Mouse (Mus musculus) G1E (cell line): ENCODE data around the gene Cope. TPM values are rescaled to one million over a fixed set of nuclear protein-coding genes. Genes with fewer than 3 reads are reported as not detected.

ENCODE experiments used
- ATAC-seq: 2 replicates; pipeline ENCODE4 v1.8.0; 2016; ENCODE audit warnings: mild to moderate bottlenecking; ENCODE audit not compliant: insufficient number of reproducible peaks, poor library complexity, low FRiP score, severe bottlenecking; ENCODE audit errors: extremely low read depth
- DNase-seq: peaks from one replicate; pipeline ENCODE4 v3.0.0; 2012; ENCODE audit warnings: low spot score
- H3K27me3 ChIP-seq: 2 replicates; pipeline ENCODE4 v1.6.1; 2012; ENCODE audit warnings: mild to moderate bottlenecking, low read length, inconsistent platforms; ENCODE audit not compliant: insufficient read depth
- H3K36me3 ChIP-seq: replicated peaks from 2 replicates; pipeline ENCODE3; 2012; ENCODE audit warnings: mild to moderate bottlenecking, inconsistent platforms
- H3K4me1 ChIP-seq: 2 replicates; pipeline ENCODE4 v1.6.1; 2012; ENCODE audit warnings: low read depth, low read length, inconsistent platforms, mixed read lengths; ENCODE audit not compliant: insufficient read depth
- H3K4me3 ChIP-seq: 2 replicates; pipeline ENCODE4 v1.5.1; 2012; ENCODE audit warnings: low read depth, mild to moderate bottlenecking, inconsistent platforms, low read length, moderate library complexity, mixed read lengths
- H3K9me3 ChIP-seq: replicated peaks from 2 replicates; pipeline ENCODE4 v1.6.1; 2012; ENCODE audit warnings: inconsistent platforms
- CTCF ChIP-seq: IDR thresholded peaks from 2 replicates; pipeline ENCODE4 v1.5.1; 2012; ENCODE audit warnings: low read depth, low read length, inconsistent platforms, mixed read lengths
- GATA1 ChIP-seq: IDR thresholded peaks from 2 replicates; pipeline ENCODE4 v1.6.1; 2012; ENCODE audit warnings: borderline replicate concordance, low read length, inconsistent platforms, mixed read lengths
- GATA2 ChIP-seq: IDR thresholded peaks from 2 replicates; pipeline ENCODE4 v1.6.1; 2012; ENCODE audit warnings: low read depth, low read length, inconsistent platforms, borderline replicate concordance
- POLR2AphosphoS5 ChIP-seq: IDR thresholded peaks from 2 replicates; pipeline ENCODE4 v1.6.1; 2012; ENCODE audit warnings: low read depth, low read length, inconsistent platforms; ENCODE audit not compliant: insufficient replicate concordance
- TAL1 ChIP-seq: conservative IDR thresholded peaks from 2 replicates; pipeline ENCODE4 v1.6.1; 2012; ENCODE audit warnings: low read depth, low read length, inconsistent platforms, mixed read lengths
- polyA plus RNA-seq: library from polyadenylated mRNA; stranded (reverse); fragments of >175 nt; gene quantifications from 2 replicates; pipeline ENCODE4 v1.2.3, GENCODE M21; 2012
- total RNA-seq, 2 experiments: library from RNA; stranded (forward) in 1 of 2; stranded (reverse) in 1 of 2; fragments of 200-1000 nt in 1 of 2; fragments of >200 nt in 1 of 2; fragmentation: Nextera tagmentation in 1 of 2; gene quantifications; 2 replicates each; pipeline ENCODE4 v1.2.3; 2014 to 2017

Cope gene
- total RNA-seq (2014; fragmentation: Nextera tagmentation) (147 and 152 TPM in 2 replicates), total RNA-seq (2017) (78.3 and 96.7 TPM in 2 replicates), polyA plus RNA-seq (346 and 358 TPM in 2 replicates)

DNA sequence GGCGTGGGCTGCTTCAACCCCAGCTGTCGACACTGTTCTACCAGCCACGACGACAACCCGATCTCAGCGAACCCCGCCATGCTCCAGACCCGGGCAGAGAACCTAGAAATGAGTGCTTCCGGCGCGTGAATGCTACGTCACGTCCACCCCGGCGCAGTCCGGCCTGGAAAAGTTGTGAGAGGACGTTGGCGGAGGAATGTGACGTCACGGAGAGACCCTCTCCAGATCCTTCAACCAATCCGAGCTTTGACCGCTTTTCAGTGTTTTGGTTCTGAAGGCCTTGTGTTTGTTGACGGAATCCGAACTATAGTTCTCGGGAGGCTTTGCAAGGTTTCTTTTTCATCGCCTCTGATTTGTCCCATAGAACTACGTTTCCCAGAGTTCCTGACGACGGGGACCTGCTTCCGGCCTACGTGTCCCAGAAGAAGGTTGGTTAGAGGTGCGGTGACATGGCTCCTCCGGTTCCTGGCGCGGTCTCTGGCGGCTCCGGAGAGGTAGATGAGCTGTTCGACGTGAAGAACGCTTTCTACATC lies at the start of gene Cope, which contains the start of gene Ddx49:
TSS of gene Cope (plus strand) at position 161 of the 533 bp plus-strand sequence.
TSS of gene Ddx49 (minus strand) at position 132 of the 533 bp plus-strand sequence.
- H3K36me3 ChIP-seq, result peaks cover 73% of the 10 kb centered on the region
- peak; percentile 94 for DNase-seq
- H3K27me3 ChIP-seq, result no peaks in the 10 kb centered on the region
- H3K9me3 ChIP-seq, result no peaks in the 10 kb centered on the region
- TF ChIP-seq GATA1, result no peak
- no peak for TF ChIP-seq GATA2
- TF ChIP-seq TAL1, result no peak
- no peak for TF ChIP-seq POLR2AphosphoS5
- TF ChIP-seq CTCF, result no peak
- peak; percentile 75 for ATAC-seq
- peaks cover 43% of the 10 kb centered on the region for H3K4me1 ChIP-seq
- peak within 1 kb of the TSS; percentile 85 for H3K4me3 ChIP-seq

DNA sequence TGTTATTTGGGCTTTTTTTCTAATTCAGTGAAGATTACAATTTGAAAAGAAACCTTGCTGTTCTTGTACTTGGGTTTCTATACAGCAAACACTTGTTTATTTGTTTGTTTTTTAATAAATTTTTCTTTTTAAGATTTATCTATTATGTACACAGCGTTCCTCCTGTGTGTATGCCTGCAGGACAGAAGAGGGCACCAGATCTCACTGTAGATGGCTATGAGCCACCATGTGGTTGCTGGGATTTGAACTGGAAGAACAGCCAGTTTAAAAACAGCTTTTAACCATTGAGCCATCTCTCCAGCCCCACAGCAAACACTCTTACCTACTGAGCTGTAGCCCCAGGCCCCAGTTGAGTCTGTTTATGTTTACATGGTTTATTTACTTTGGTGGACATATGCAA lies 47.7 kb upstream of the Cope start:
- Histone ChIP-seq H3K27me3 (no peaks in the 10 kb centered on the region), H3K36me3 (peaks cover 99% of the 10 kb centered on the region), H3K4me3 (no peak overlapping the region), H3K4me1 (no peaks in the 10 kb centered on the region), H3K9me3 (no peaks in the 10 kb centered on the region)
- ATAC-seq, result no peak
- no peak for DNase-seq
- no peak for TF ChIP-seq CTCF
- no peak for TF ChIP-seq POLR2AphosphoS5
- no peak for TF ChIP-seq GATA1
- TF ChIP-seq GATA2, result no peak
- TF ChIP-seq TAL1, result no peak

DNA sequence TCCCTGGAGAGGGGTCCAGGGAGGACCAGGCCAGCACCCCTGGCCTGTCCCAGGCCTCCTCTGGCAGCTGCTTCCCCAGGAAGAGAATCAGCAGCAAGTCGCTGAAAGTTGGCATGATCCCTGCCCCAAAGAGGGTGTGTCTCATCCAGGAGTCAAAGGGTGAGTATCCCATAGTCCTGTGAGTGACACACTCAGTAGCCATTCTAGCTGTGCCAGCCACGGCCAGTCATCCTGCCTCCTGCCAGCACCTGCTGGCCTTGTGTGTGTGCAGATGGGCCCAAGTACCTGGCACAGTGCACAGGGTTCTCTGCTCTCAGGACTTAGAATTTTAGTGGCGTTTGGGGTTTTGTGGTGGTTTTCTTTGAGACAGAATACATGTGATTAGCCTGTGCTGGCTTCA lies 44.9 kb upstream of the Cope start:
- peaks cover 99% of the 10 kb centered on the region for H3K36me3 ChIP-seq
- DNase-seq, result no peak
- TF ChIP-seq CTCF (no peak), TAL1 (no peak), POLR2AphosphoS5 (no peak), GATA1 (no peak), GATA2 (no peak)
- no peak overlapping the region for H3K4me3 ChIP-seq
- no peaks in the 10 kb centered on the region for H3K9me3 ChIP-seq
- peaks cover 2% of the 10 kb centered on the region; the same call in 1 of the 2 replicates for H3K4me1 ChIP-seq
- no peak for ATAC-seq
- no peaks in the 10 kb centered on the region for H3K27me3 ChIP-seq

- ATAC-seq, result no peak
Measured at GRCm38 (mm10) chr8:70258600-70258999, 43.7 kb upstream of the Cope start.

DNA sequence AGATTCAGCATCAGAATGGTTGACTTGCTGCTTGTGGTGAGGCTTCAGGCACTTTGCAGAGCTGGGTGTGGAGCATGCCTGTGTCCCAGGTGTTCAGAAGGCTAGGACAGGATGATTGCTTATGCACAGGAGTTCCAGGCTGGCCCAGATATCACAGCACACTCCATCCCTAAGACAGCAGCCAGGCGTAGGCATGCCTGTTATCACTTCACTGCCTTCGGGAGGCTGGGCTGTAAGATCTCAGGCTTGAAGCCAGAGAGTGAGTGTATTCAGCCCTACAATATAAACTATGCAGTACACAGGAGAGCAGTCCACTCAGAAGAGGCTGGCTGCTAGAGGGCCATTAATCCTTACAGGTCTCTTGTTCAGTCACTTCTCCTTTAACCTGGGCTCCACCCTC lies 43.3 kb upstream of the Cope start:
- Histone ChIP-seq H3K4me1 (peaks cover 2% of the 10 kb centered on the region; the same call in 1 of the 2 replicates), H3K4me3 (no peak overlapping the region), H3K9me3 (no peaks in the 10 kb centered on the region), H3K27me3 (no peaks in the 10 kb centered on the region), H3K36me3 (peaks cover 99% of the 10 kb centered on the region)
- no peak for TF ChIP-seq CTCF
- TF ChIP-seq GATA1, result no peak
- TF ChIP-seq GATA2, result no peak
- no peak for TF ChIP-seq POLR2AphosphoS5
- TF ChIP-seq TAL1, result no peak
- DNase-seq (no peak), ATAC-seq (no peak)

More at GRCm38 (mm10) chr8:70258600-70258999, 43.7 kb upstream of the Cope start:
- Histone ChIP-seq H3K4me1 (peaks cover 2% of the 10 kb centered on the region; the same call in 1 of the 2 replicates), H3K36me3 (peaks cover 99% of the 10 kb centered on the region), H3K9me3 (no peaks in the 10 kb centered on the region), H3K27me3 (no peaks in the 10 kb centered on the region), H3K4me3 (no peak overlapping the region)
- no peak for TF ChIP-seq GATA1
- TF ChIP-seq CTCF, result no peak
- no peak for TF ChIP-seq TAL1
- no peak for TF ChIP-seq POLR2AphosphoS5
- no peak for TF ChIP-seq GATA2
- DNase-seq, result no peak

GRCm38 (mm10) chr8:70267674-70268073 lies 34.6 kb upstream of the Cope start:
- Histone ChIP-seq H3K4me3 (no peak overlapping the region), H3K4me1 (peaks cover 20% of the 10 kb centered on the region), H3K36me3 (peaks cover 39% of the 10 kb centered on the region), H3K27me3 (no peaks in the 10 kb centered on the region), H3K9me3 (no peaks in the 10 kb centered on the region)
- no peak for TF ChIP-seq CTCF
- no peak for TF ChIP-seq TAL1
- TF ChIP-seq GATA1, result no peak
- no peak for TF ChIP-seq GATA2
- ATAC-seq (no peak), DNase-seq (no peak)
